Comparison of ENCODE assay signal across 17 mouse cellular contexts in genomic region chr1:182093407-182093806, GRCm38 (mm10).
"Had no signal": no experiment of that assay in that cellular context is flagged by ENCODE, and none has a peak within 500 bp of the region (broad histone marks: within the 10 kb centered on the region; RNA-seq: fewer than 3 reads in every experiment).

No protein-coding gene starts in this region.

- H3K9ac ChIP-seq: limb, embryonic 12.5 days; liver, embryonic 13.5 days; liver, postnatal 0 days; lung, embryonic 15.5 days; neural tube, embryonic 13.5 days had no signal

- H3K9me3 ChIP-seq: limb, embryonic 12.5 days; liver, embryonic 13.5 days; lung, embryonic 15.5 days; midbrain, embryonic 10.5 days; neural tube, embryonic 13.5 days had no signal

- ATAC-seq: liver, postnatal 0 days; midbrain, embryonic 16.5 days had no signal

- H3K36me3 ChIP-seq: limb, embryonic 12.5 days; liver, embryonic 13.5 days; lung, embryonic 15.5 days; midbrain, embryonic 10.5 days; neural tube, embryonic 13.5 days had no signal

- H3K4me2 ChIP-seq: limb, embryonic 12.5 days; liver, embryonic 13.5 days; lung, embryonic 15.5 days; neural tube, embryonic 13.5 days had no signal

- H3K27ac ChIP-seq: left cerebral cortex, adult 2 months; limb, embryonic 12.5 days; liver, embryonic 13.5 days; lung, embryonic 15.5 days; macrophage; midbrain, embryonic 10.5 days; neural tube, embryonic 13.5 days had no signal

- H3K27me3 ChIP-seq: limb, embryonic 12.5 days; liver, embryonic 13.5 days; lung, embryonic 15.5 days; neural tube, embryonic 13.5 days had no signal

- DNase-seq: kidney, adult 8-10 months; kidney, postnatal 25 days; liver; liver, embryonic 13.5 days; liver, postnatal 0 days; retina, postnatal 1 day; right cerebral cortex, postnatal 4 days; spleen, adult 18-20 months; thymus, adult 18-20 months; thymus, postnatal 14 days had no signal

- H3K4me3 ChIP-seq: left cerebral cortex, adult 2 months; limb, embryonic 12.5 days; liver, embryonic 13.5 days; lung, embryonic 15.5 days; midbrain, embryonic 10.5 days; neural tube, embryonic 13.5 days had no signal
